Mouse (Mus musculus): Measurements from ENCODE around the gene Nt5c3b.

- no peak for TF ChIP-seq CTCF (IDR thresholded peaks at IDR 0.05; ENCODE audit: control insufficient read depth, insufficient read depth, insufficient read length)
- no peak for TF ChIP-seq MYOD1 (IDR thresholded peaks at IDR 0.05; ENCODE audit: control insufficient read depth, insufficient read length, low read depth)
- TF ChIP-seq CEBPB (IDR thresholded peaks at IDR 0.05; ENCODE audit: low read depth) = no peak
Measured at GRCm38 (mm10) chr11:100399727-100400538, 41.7 kb downstream of the Nt5c3b start.
